Mouse (Mus musculus): ENCODE data around the gene Fastkd1. TPM values are rescaled to one million over a fixed set of nuclear protein-coding genes. Genes with fewer than 3 reads are reported as not detected.

Gene Fastkd1
- total and polyA plus RNA-seq, 3 experiments: 15.3 to 19.1 (median 18.5) TPM

DNA sequence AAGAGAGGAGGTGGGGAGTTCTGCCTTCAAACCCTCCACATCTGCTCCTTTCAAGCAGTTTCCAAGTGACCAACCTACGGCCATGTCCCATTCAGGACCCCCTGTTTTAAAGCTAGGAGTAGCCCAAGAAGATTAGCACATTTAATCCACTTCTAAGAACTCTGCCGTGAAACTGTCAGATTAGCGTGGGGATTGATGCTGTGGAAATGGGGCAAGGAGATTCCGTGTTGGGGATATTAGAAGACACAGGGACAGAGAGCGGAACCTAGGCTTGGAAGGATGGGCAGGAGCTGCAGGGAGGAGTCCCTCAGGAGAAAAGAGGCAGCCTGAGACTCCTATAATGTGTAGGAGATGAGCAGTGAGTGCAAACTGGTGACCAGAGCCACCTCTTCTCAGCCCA is 63.6 kb downstream of the Fastkd1 start:
- no peak for DNase-seq (ENCODE audit: extremely low read depth)
- Histone ChIP-seq H3K4me3 (replicated peaks in 1 of 3; ENCODE audit: low read depth in 2 of 3, low read length in 2 of 3, poor library complexity in 1 of 3) (no peak overlapping the region), H3K27me3 (replicated peaks) (no peaks in the 10 kb centered on the region), H3K27ac (ENCODE audit: insufficient read depth, low read depth) (no peak overlapping the region), H3K79me2 (replicated peaks; ENCODE audit: control insufficient read depth, extremely low read depth, insufficient read depth, poor library complexity, severe bottlenecking) (no peaks in the 10 kb centered on the region), H3K9me3 (replicated peaks; ENCODE audit: low read length) (no peaks in the 10 kb centered on the region), H3K9ac (ENCODE audit: insufficient read depth, low read depth) (no peak overlapping the region), H3K4me2 (ENCODE audit: insufficient read depth, low read depth, poor library complexity, severe bottlenecking) (no peak overlapping the region), H3K4me1 (ENCODE audit: control insufficient read depth in 1 of 2, insufficient read depth in 2 of 2) (peaks cover 0 to 5% of the 10 kb centered on the region in 2 experiments; a peak in 1 of 4 replicates), H3K36me3 (replicated peaks in 1 of 2; ENCODE audit: control insufficient read depth in 1 of 2, insufficient read depth in 1 of 2, low read length in 1 of 2) (peaks cover 0 to 1% of the 10 kb centered on the region in 2 experiments)
- in situ Hi-C loops (cut with MboI; ENCODE audit: low pct_ligation_motif_present, low pct_unique_long_range_greater_than_20kb, low sequenced_read_pairs) (loop anchor here (25.0 kb wide), 1 partner anchor 138 kb away; the partner anchor contains the start of genes Ccdc173 and Phospho2), dilution Hi-C loops (cut with MboI; ENCODE audit: extremely low pct_ligation_motif_present, extremely low pct_unique_long_range_greater_than_20kb, low sequenced_read_pairs) (no loop called here)
- TF ChIP-seq MAX (IDR thresholded peaks at IDR 0.05; ENCODE audit: low read length): no peak
- TF ChIP-seq MYC (IDR thresholded peaks at IDR 0.05; ENCODE audit: low read depth, low read length): no peak
- TF ChIP-seq RCOR1 (conservative IDR thresholded peaks at IDR 0.05; ENCODE audit: low read depth, low read length): no peak
- no peak for TF ChIP-seq SMC3 (IDR thresholded peaks at IDR 0.05; ENCODE audit: low read depth, low read length)
- TF ChIP-seq USF2 (conservative IDR thresholded peaks at IDR 0.05; ENCODE audit: low read depth, low read length): no peak
- TF ChIP-seq BHLHE40 (IDR thresholded peaks at IDR 0.05; ENCODE audit: low read depth, low read length): no peak
- TF ChIP-seq PAX5 (IDR thresholded peaks at IDR 0.05; ENCODE audit: low read length): no peak
- no peak for TF ChIP-seq ZKSCAN1 (IDR thresholded peaks at IDR 0.05; ENCODE audit: borderline replicate concordance, low read depth, low read length)
- TF ChIP-seq USF1 (IDR thresholded peaks at IDR 0.05; ENCODE audit: low read depth, low read length): no peak
- no peak for TF ChIP-seq UBTF (IDR thresholded peaks at IDR 0.05; ENCODE audit: low read depth, low read length)

DNA sequence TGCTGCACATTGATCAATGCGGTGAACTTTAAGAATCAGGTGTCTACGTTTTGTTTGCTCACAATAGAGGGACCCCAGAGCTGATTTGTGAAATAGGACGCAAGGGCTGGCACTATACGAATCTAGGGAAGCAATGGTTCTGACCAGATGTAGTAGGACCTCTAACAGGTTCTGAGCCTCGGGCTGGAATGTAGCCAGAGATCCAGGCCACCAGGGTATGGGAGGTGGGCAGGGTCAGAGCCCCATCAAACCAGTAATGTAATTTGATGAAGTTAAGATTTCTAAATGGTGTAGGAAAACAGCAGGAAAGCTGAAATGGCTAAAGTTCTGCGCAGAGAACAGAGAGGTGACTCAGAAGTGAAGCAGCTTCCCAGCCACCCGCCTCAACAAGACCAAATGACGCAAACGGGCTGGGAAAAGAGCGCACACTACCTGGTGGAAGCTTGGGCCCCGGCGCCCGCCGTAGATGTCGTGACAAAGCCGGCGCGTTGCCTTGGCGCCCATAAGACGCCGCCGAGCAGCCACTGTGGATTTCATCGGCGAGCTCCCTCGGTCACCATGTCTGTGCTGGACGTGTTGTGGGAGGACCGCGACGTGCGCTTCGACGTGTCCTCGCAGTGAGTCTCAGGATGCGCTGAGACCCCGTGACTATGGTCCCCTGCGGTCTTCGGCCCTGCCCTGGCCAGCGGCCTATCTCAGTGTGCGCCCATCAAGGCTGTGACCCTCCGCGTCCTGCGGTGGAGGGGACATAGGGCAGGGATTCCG is 66.4 kb downstream of the Fastkd1 start, which contains the start of gene Bbs5:
Gene Bbs5, plus strand, starts transcription at position 446 of the 765 bp plus-strand sequence.
- Histone ChIP-seq H3K9ac (ENCODE audit: insufficient read depth, low read depth) (peak within 1 kb of the TSS; percentile 27), H3K4me2 (ENCODE audit: insufficient read depth, low read depth, poor library complexity, severe bottlenecking) (peak within 1 kb of the TSS; percentile 51), H3K27me3 (replicated peaks) (no peaks in the 10 kb centered on the region), H3K4me1 (ENCODE audit: control insufficient read depth in 1 of 2, insufficient read depth in 2 of 2) (peaks cover 0 to 5% of the 10 kb centered on the region in 2 experiments; a peak in 1 of 4 replicates), H3K9me3 (replicated peaks; ENCODE audit: low read length) (no peaks in the 10 kb centered on the region), H3K79me2 (replicated peaks; ENCODE audit: control insufficient read depth, extremely low read depth, insufficient read depth, poor library complexity, severe bottlenecking) (no peaks in the 10 kb centered on the region), H3K27ac (ENCODE audit: insufficient read depth, low read depth) (no peak within 1 kb of the TSS), H3K4me3 (replicated peaks in 1 of 3; ENCODE audit: low read depth in 2 of 3, low read length in 2 of 3, poor library complexity in 1 of 3) (peak within 1 kb of the TSS; percentile 64 to 98 (median 74)), H3K36me3 (replicated peaks in 1 of 2; ENCODE audit: control insufficient read depth in 1 of 2, insufficient read depth in 1 of 2, low read length in 1 of 2) (no peaks in the 10 kb centered on the region)
- peak; percentile 76 for TF ChIP-seq HCFC1 (IDR thresholded peaks at IDR 0.05; ENCODE audit: low read depth, low read length)
- TF ChIP-seq MAX (IDR thresholded peaks at IDR 0.05; ENCODE audit: low read length): no peak
- peak; percentile 95 for TF ChIP-seq SIN3A (IDR thresholded peaks at IDR 0.05; ENCODE audit: low read length)
- TF ChIP-seq ELF1 (IDR thresholded peaks at IDR 0.05; ENCODE audit: low read depth, low read length): peak; percentile 62; the same call in 1 of the 2 replicates
- TF ChIP-seq UBTF (IDR thresholded peaks at IDR 0.05; ENCODE audit: low read depth, low read length): no peak
- peak; percentile 32; the same call in 1 of the 2 replicates for TF ChIP-seq NELFE (IDR thresholded peaks at IDR 0.05; ENCODE audit: low read depth, low read length)
- peak; percentile 39; the same call in 1 of the 2 replicates for TF ChIP-seq TCF12 (IDR thresholded peaks at IDR 0.05; ENCODE audit: low read depth, low read length)
- TF ChIP-seq BHLHE40 (IDR thresholded peaks at IDR 0.05; ENCODE audit: low read depth, low read length): no peak
- TF ChIP-seq POLR2A (IDR thresholded peaks at IDR 0.05; ENCODE audit: low read depth, low read length): peak; percentile 37; the same call in 1 of the 2 replicates
- TF ChIP-seq MXI1 (IDR thresholded peaks at IDR 0.05; ENCODE audit: low read depth, low read length): peak; percentile 91
- no peak for TF ChIP-seq KAT2A (IDR thresholded peaks at IDR 0.05; ENCODE audit: insufficient replicate concordance, low read length)
- TF ChIP-seq PAX5 (IDR thresholded peaks at IDR 0.05; ENCODE audit: low read length): no peak
- no peak for TF ChIP-seq IRF4 (IDR thresholded peaks at IDR 0.05; ENCODE audit: low read depth, low read length)
- TF ChIP-seq ZKSCAN1 (IDR thresholded peaks at IDR 0.05; ENCODE audit: borderline replicate concordance, low read depth, low read length): no peak
- TF ChIP-seq CHD1 (IDR thresholded peaks at IDR 0.05; ENCODE audit: low read depth, low read length): no peak
- dilution Hi-C loops (cut with MboI; ENCODE audit: extremely low pct_ligation_motif_present, extremely low pct_unique_long_range_greater_than_20kb, low sequenced_read_pairs) (no loop called here), in situ Hi-C loops (cut with MboI; ENCODE audit: low pct_ligation_motif_present, low pct_unique_long_range_greater_than_20kb, low sequenced_read_pairs) (loop anchor here (25.0 kb wide), 1 partner anchor 140 kb away; the partner anchor contains the start of genes Ccdc173 and Phospho2)
- DNase-seq (ENCODE audit: extremely low read depth): peak; percentile 65
